Mouse (Mus musculus): ENCODE measurements around the gene Gm5460. TPM values are rescaled to one million over a fixed set of nuclear protein-coding genes. Genes with fewer than 3 reads are reported as not detected.

Gene Gm5460
- polyA plus RNA-seq, 1 experiment, result not detected

DNA sequence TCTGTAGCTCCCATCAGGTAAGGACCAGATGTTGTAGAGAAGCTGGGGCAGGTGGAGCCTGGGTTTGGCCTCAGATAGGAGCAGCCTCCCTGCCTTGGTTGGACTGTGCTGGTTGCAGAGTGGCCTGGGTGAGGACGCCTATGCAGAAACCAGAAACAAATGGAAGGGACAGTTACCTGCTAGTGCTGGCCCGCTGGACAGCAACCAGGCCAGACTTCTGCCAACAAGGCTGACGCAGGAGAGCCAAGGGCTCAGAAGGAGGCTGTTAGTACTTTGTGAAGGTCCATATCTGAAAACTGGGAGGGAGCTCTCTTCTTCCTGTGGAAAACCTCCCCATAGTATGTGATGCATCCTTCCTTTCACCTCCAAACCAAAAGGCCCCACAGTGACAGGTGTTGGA, 26.8 kb downstream of the Gm5460 start:
- Histone ChIP-seq H3K4me3 (ENCODE audit: insufficient read depth, low read depth, low read length) (no peak overlapping the region), H3K4me1 (ENCODE audit: control insufficient read depth, insufficient read depth, low read length) (no peaks in the 10 kb centered on the region), H3K27ac (ENCODE audit: insufficient read depth, low read depth, low read length) (no peak overlapping the region)
- TF ChIP-seq POLR2A (IDR thresholded peaks at IDR 0.05; ENCODE audit: insufficient read depth, low read depth, low read length) (no peak), CTCF (IDR thresholded peaks at IDR 0.05; ENCODE audit: insufficient read depth, low read depth, low read length) (no peak)
- WGBS, result 88% methylated on average over 3 of the region's 3 CpGs

- H3K4me1 ChIP-seq (ENCODE audit: control insufficient read depth, insufficient read depth, low read length), result no peaks in the 10 kb centered on the region
- no peak overlapping the region for H3K4me3 ChIP-seq (ENCODE audit: insufficient read depth, low read depth, low read length)
- WGBS, result 59% methylated on average over 5 of the region's 5 CpGs
- TF ChIP-seq CTCF (IDR thresholded peaks at IDR 0.05; ENCODE audit: insufficient read depth, low read depth, low read length) (no peak), POLR2A (IDR thresholded peaks at IDR 0.05; ENCODE audit: insufficient read depth, low read depth, low read length) (no peak)
- H3K27ac ChIP-seq (ENCODE audit: insufficient read depth, low read depth, low read length), result no peak overlapping the region
Measured at GRCm38 (mm10) chr14:34050101-34050779, 33.7 kb downstream of the Gm5460 start.

GRCm38 (mm10) chr14:34052516-34052915, 36.0 kb downstream of the Gm5460 start, which contains the start of gene Antxrl:
Gene Antxrl (plus strand): TSS chr14:34052707.
- no peak within 1 kb of the TSS for H3K27ac ChIP-seq (ENCODE audit: insufficient read depth, low read depth, low read length)
- no peak within 1 kb of the TSS for H3K4me3 ChIP-seq (ENCODE audit: insufficient read depth, low read depth, low read length)
- no peaks in the 10 kb centered on the region for H3K4me1 ChIP-seq (ENCODE audit: control insufficient read depth, insufficient read depth, low read length)
- WGBS, result 93% methylated on average over 6 of the region's 6 CpGs
- TF ChIP-seq POLR2A (IDR thresholded peaks at IDR 0.05; ENCODE audit: insufficient read depth, low read depth, low read length), result no peak
- TF ChIP-seq CTCF (IDR thresholded peaks at IDR 0.05; ENCODE audit: insufficient read depth, low read depth, low read length), result no peak

DNA sequence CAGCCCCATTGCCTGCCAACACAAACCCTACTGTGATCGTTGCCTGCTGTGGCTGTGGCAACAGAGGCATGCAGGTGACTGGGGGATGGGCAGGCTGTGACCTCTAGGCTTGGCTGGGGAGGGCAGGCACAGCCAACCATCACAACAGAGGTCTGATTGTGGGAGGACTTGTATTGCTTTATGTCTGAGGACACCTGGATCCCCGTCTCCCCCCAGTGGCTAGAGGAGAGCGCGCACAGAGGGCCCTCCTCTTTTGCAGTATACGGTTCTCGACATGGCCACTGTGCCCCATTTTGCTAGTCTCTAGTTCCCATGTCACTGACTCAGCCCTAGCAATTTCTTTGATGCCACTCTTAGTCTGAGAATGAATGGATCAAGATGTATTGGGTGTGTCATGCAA, 55.1 kb downstream of the Gm5460 start:
- no peak overlapping the region for H3K27ac ChIP-seq (ENCODE audit: insufficient read depth, low read depth, low read length)
- H3K4me1 ChIP-seq (ENCODE audit: control insufficient read depth, insufficient read depth, low read length), result no peaks in the 10 kb centered on the region
- 76% methylated on average over 6 of the region's 6 CpGs for WGBS
- TF ChIP-seq POLR2A (IDR thresholded peaks at IDR 0.05; ENCODE audit: insufficient read depth, low read depth, low read length) (no peak), CTCF (IDR thresholded peaks at IDR 0.05; ENCODE audit: insufficient read depth, low read depth, low read length) (no peak)
- no peak overlapping the region for H3K4me3 ChIP-seq (ENCODE audit: insufficient read depth, low read depth, low read length)

GRCm38 (mm10) chr14:34075346-34075745, 58.8 kb downstream of the Gm5460 start:
- Histone ChIP-seq H3K4me3 (ENCODE audit: insufficient read depth, low read depth, low read length) (no peak overlapping the region), H3K27ac (ENCODE audit: insufficient read depth, low read depth, low read length) (no peak overlapping the region), H3K4me1 (ENCODE audit: control insufficient read depth, insufficient read depth, low read length) (no peaks in the 10 kb centered on the region)
- TF ChIP-seq CTCF (IDR thresholded peaks at IDR 0.05; ENCODE audit: insufficient read depth, low read depth, low read length), result no peak
- no peak for TF ChIP-seq POLR2A (IDR thresholded peaks at IDR 0.05; ENCODE audit: insufficient read depth, low read depth, low read length)
- 60% methylated on average over 4 of the region's 4 CpGs for WGBS

- Histone ChIP-seq H3K4me3 (ENCODE audit: insufficient read depth, low read depth, low read length) (no peak overlapping the region), H3K4me1 (ENCODE audit: control insufficient read depth, insufficient read depth, low read length) (no peaks in the 10 kb centered on the region), H3K27ac (ENCODE audit: insufficient read depth, low read depth, low read length) (no peak overlapping the region)
- WGBS, result 74% methylated on average over 5 of the region's 5 CpGs
- TF ChIP-seq CTCF (IDR thresholded peaks at IDR 0.05; ENCODE audit: insufficient read depth, low read depth, low read length), result no peak
- TF ChIP-seq POLR2A (IDR thresholded peaks at IDR 0.05; ENCODE audit: insufficient read depth, low read depth, low read length), result no peak
Measured at GRCm38 (mm10) chr14:34077222-34077621, 60.7 kb downstream of the Gm5460 start.

DNA sequence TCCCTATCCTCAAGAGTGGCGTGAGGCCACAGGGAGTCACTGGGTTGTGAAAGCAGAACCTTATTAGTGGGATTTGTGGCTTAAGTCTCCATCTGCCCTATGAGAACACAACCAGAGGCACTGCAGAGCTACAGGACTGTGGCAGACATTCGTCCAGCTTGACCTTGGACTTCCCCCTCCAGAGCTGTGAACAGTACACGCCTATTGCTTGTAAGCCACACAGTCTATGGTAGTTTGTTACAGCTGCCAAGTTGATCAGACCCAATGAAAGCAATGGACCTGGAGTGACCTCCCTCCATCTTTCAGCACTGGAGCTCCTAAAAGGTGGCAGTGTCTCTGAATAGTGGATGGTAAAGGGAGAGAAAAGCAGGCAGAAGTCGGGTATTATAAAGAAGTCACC, 61.7 kb downstream of the Gm5460 start:
- H3K4me3 ChIP-seq (ENCODE audit: insufficient read depth, low read depth, low read length), result no peak overlapping the region
- TF ChIP-seq CTCF (IDR thresholded peaks at IDR 0.05; ENCODE audit: insufficient read depth, low read depth, low read length), result no peak
- TF ChIP-seq POLR2A (IDR thresholded peaks at IDR 0.05; ENCODE audit: insufficient read depth, low read depth, low read length), result no peak
- WGBS, result 88% methylated on average over 4 of the region's 4 CpGs
- no peaks in the 10 kb centered on the region for H3K4me1 ChIP-seq (ENCODE audit: control insufficient read depth, insufficient read depth, low read length)
- no peak overlapping the region for H3K27ac ChIP-seq (ENCODE audit: insufficient read depth, low read depth, low read length)

DNA sequence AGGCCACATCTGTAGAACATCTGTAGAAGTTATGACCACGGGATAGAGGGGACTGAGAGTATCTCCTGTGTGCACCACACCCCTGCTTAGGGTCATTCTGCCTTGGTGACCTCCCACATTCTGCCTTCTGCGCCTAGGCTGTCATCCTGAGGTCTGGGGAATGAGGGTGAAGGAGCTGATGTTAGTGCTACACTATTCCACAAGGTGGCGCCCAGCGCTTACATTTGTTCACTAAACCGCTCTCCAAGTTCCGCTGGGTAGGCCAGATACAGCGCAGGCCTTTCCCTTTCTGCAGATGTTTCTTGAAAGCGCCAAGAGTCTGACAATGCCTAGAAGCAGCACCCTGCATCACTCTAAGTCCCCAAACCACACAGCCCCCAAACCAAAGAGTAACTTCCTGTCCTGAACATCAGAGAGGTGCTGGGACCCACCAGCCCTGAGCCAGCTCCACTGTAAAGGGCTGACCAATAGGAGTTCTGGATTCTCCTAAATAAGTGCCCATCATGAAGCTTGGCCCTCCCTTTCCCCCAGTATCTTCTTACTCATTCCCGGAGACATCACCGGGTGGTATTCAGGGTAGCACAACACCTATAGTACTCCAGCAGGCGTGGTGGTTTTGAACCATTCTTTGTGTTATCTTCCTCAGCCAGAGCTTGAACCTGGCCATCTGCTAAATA, 63.9 kb downstream of the Gm5460 start:
- Histone ChIP-seq H3K27ac (ENCODE audit: insufficient read depth, low read depth, low read length) (no peak overlapping the region), H3K4me1 (ENCODE audit: control insufficient read depth, insufficient read depth, low read length) (no peaks in the 10 kb centered on the region), H3K4me3 (ENCODE audit: insufficient read depth, low read depth, low read length) (no peak overlapping the region)
- TF ChIP-seq POLR2A (IDR thresholded peaks at IDR 0.05; ENCODE audit: insufficient read depth, low read depth, low read length) (no peak), CTCF (IDR thresholded peaks at IDR 0.05; ENCODE audit: insufficient read depth, low read depth, low read length) (no peak)
- WGBS, result 13% methylated on average over 11 of the region's 11 CpGs

DNA sequence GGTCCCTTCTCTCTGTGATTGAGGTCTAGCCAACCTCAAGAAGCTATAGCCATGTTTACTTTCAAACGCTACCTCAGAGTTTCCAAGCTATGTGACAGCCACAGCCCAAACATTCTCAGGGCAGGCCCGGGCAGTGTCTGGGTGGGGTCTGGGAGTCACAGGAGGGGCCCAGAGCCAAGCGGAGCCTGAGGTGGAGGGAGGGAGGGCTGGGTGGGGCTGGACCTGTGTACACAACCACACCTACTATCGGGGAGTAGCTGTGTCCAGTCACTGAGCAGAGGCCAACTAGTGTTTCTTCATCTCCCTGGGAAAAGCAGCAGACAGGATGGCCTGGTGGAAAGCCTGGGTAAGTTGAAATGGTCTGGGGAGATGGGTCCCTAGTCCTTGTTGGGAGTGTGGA, 69.2 kb downstream of the Gm5460 start, which contains the start of gene Anxa8:
Anxa8 (plus strand) TSS at position 251 of the 400 bp plus-strand sequence.
- no peak within 1 kb of the TSS for H3K4me3 ChIP-seq (ENCODE audit: insufficient read depth, low read depth, low read length)
- WGBS, result 77% methylated on average over 4 of the region's 4 CpGs
- H3K27ac ChIP-seq (ENCODE audit: insufficient read depth, low read depth, low read length), result no peak within 1 kb of the TSS
- TF ChIP-seq CTCF (IDR thresholded peaks at IDR 0.05; ENCODE audit: insufficient read depth, low read depth, low read length) (no peak), POLR2A (IDR thresholded peaks at IDR 0.05; ENCODE audit: insufficient read depth, low read depth, low read length) (no peak)
- H3K4me1 ChIP-seq (ENCODE audit: control insufficient read depth, insufficient read depth, low read length), result no peaks in the 10 kb centered on the region
